11 mouse cellular contexts compared by ENCODE assay signal in the genomic region with DNA sequence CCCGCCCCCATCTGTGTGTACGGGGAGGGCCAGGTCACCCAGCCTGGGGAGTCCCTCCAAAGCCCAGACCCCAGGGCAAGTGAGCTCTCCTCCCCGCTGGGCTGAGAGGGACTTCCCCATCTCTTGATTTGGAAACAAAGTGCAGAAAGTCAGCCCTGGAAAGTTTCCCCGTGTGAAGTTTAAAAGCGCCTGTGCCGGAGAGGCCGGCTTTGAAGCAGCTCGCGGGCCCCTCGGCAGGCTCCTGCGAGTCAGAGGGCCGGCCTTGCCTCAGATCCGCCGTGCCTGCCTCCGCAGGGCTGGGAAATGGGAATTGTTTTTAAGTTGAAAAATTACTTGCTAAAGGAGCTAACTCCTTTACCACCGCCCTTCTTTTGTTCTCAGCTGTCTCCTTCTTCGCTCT. TPM values are rescaled to one million over a fixed set of nuclear protein-coding genes. Genes with fewer than 3 reads are reported as not detected.
DNase-seq lines count a peak whose midpoint lies in the region; ATAC-seq lines count a peak whose summit lies in the region.
"Had no signal": no experiment of that assay in that cellular context is flagged by ENCODE, and none has a peak within 500 bp of the region (broad histone marks: within the 10 kb centered on the region; RNA-seq: fewer than 3 reads in every experiment).

No protein-coding gene starts in this region.

- H3K27me3 ChIP-seq in embryonic facial prominence, embryonic 15.5 days: peaks cover 78% of the 10 kb centered on the region
- peaks cover 86% of the 10 kb centered on the region for H3K27me3 ChIP-seq in limb, embryonic 10.5 days (ENCODE audit: low read depth, poor library complexity, severe bottlenecking)

- no peak overlapping the region; the same call in 1 of the 2 replicates for H3K4me2 ChIP-seq in embryonic facial prominence, embryonic 15.5 days (replicated peaks)

- H3K4me3 ChIP-seq in embryonic facial prominence, embryonic 15.5 days (replicated peaks): 0 out of 2 replicates have a peak overlapping the region, but pooled peaks have one; percentile 4
- peak overlapping the region; percentile 43 for H3K4me3 ChIP-seq in limb, embryonic 10.5 days

- H3K36me3 ChIP-seq in embryonic facial prominence, embryonic 15.5 days: no peaks in the 10 kb centered on the region
- no peaks in the 10 kb centered on the region for H3K36me3 ChIP-seq in limb, embryonic 10.5 days

- DNase-seq in thymus, postnatal 14 days: peak; percentile 24
- DNase-seq in thymus, postnatal 4 days: no peak
- peak; percentile 72 for DNase-seq in limb, embryonic 10.5 days (ENCODE audit: low spot score)
- DNase-seq in gastrocnemius, adult 8-10 months (ENCODE audit: low spot score in 2 of 2): no peak
- no peak for DNase-seq in urinary bladder, adult 2 months (ENCODE audit: low spot score)
- DNase-seq in adrenal gland, postnatal 4 days (ENCODE audit: low spot score in 2 of 2): no peak
- DNase-seq in cerebellum, adult 11 months: no peak
- DNase-seq: right cerebral cortex, postnatal 14 days had no signal

- no peaks in the 10 kb centered on the region for H3K9me3 ChIP-seq in embryonic facial prominence, embryonic 15.5 days (replicated peaks)
- no peaks in the 10 kb centered on the region for H3K9me3 ChIP-seq in limb, embryonic 10.5 days (replicated peaks)

- no peak overlapping the region for H3K9ac ChIP-seq in embryonic facial prominence, embryonic 15.5 days

- 5% methylated on average over 17 of the region's 17 CpGs for whole genome bisulfite sequencing in embryonic facial prominence, embryonic 15.5 days
- WGBS in limb, embryonic 10.5 days: 2% methylated on average over 17 of the region's 17 CpGs

- H3K27ac ChIP-seq in embryonic facial prominence, embryonic 15.5 days (replicated peaks): no peak overlapping the region
- H3K27ac ChIP-seq in limb, embryonic 10.5 days: peak overlapping the region; percentile 51; the same call in 1 of the 2 replicates
- H3K27ac ChIP-seq: macrophage had no signal

- H3K4me1 ChIP-seq in embryonic facial prominence, embryonic 15.5 days: peaks cover 20% of the 10 kb centered on the region
- H3K4me1 ChIP-seq in limb, embryonic 10.5 days: peaks cover 33% of the 10 kb centered on the region

- ATAC-seq in embryonic facial prominence, embryonic 15.5 days (ENCODE audit: insufficient number of reproducible peaks, low FRiP score, low TSS enrichment, low read depth): no peak

RNA-seq across cellular contexts. Expression of a gene that starts 2.5 kb away (rescaled TPM):
- polyA plus RNA-seq in embryonic facial prominence, embryonic 15.5 days (2015; fragmentation: Nextera tagmentation; extraction: Ambion mirVana): 17.1 and 19.6 TPM in 2 replicates
- polyA plus RNA-seq in limb, embryonic 10.5 days (2016; fragmentation: Nextera tagmentation; extraction: Ambion mirVana): 33.7 and 48.4 TPM in 2 replicates
- under 1 TPM in 3 of 4 experiments, not detected in 1; 0.09 to 0.32 (median 0.15) TPM for total RNA-seq in gastrocnemius, adult 8-10 months (2022)
- polyA plus RNA-seq in urinary bladder, adult 2 months (2012; rRNA removed): 0.12 TPM in 1 of 2 replicates, not detected in the other
- 1 to 10 TPM in 1 of 2 experiments, under 1 TPM in 1; 0.39 to 1.2 TPM for total RNA-seq in adrenal gland, postnatal 4 days (2021)
- polyA plus RNA-seq: kidney, embryonic 14.5 days had no signal

RNA-seq across cellular contexts. Expression of a gene that starts 49.4 kb away (rescaled TPM):
- 15.8 and 16.4 TPM in 2 replicates for polyA plus RNA-seq in embryonic facial prominence, embryonic 15.5 days (2015; fragmentation: Nextera tagmentation; extraction: Ambion mirVana)
- 18.3 and 19.5 TPM in 2 replicates for polyA plus RNA-seq in limb, embryonic 10.5 days (2016; fragmentation: Nextera tagmentation; extraction: Ambion mirVana)
- 10 to 100 TPM; 33.8 to 40.0 (median 37.8) TPM for total RNA-seq in gastrocnemius, adult 8-10 months (2022)
- 7.2 and 13.8 TPM in 2 replicates for polyA plus RNA-seq in urinary bladder, adult 2 months (2012; rRNA removed)
- 10 to 100 TPM; 29.9 to 35.4 TPM for total RNA-seq in adrenal gland, postnatal 4 days (2021)

Comparison
In these comparisons a context has a peak if more than half of its experiments do, and no peak if none do; other contexts are left out.
1. DNase-seq: peak in thymus, postnatal 14 days (single experiment) and limb, embryonic 10.5 days (single experiment); none in thymus, postnatal 4 days (single experiment), gastrocnemius, adult 8-10 months (0 of 2), urinary bladder, adult 2 months (single experiment), adrenal gland, postnatal 4 days (0 of 2) and cerebellum, adult 11 months (single experiment).
2. RNA of a gene that starts 2.5 kb away (polyA plus RNA-seq): 33.7 to 48.4 TPM in limb, embryonic 10.5 days and 17.1 to 19.6 TPM in embryonic facial prominence, embryonic 15.5 days; 0.12 TPM in urinary bladder, adult 2 months; every median in the first group is over 10 times any median in the second.